Mouse (Mus musculus) embryonic stem cell, embryonic (primary cell): Measurements from ENCODE around the gene Lrrc15.

Experiments
- CTCF ChIA-PET, 4 experiments: fragments of 300-600 bp in 2 of 4; fragments of 350-600 bp in 2 of 4; sonication (Branson Sonifier 250); formaldehyde crosslinking; loops; one replicate each; lab custom pipeline; 2022; ENCODE audit warnings: inconsistent platforms in 2 of 4; lab: Charles Lee
- POLR2A ChIA-PET, 4 experiments: fragments of 300-600 bp in 2 of 4; fragments of 350-600 bp in 2 of 4; sonication (Branson Sonifier 250); formaldehyde crosslinking; loops; one replicate each; lab custom pipeline; 2022; ENCODE audit warnings: antibody characterized with exemption in 4 of 4, inconsistent platforms in 1 of 4; lab: Charles Lee

Gene Lrrc15

DNA sequence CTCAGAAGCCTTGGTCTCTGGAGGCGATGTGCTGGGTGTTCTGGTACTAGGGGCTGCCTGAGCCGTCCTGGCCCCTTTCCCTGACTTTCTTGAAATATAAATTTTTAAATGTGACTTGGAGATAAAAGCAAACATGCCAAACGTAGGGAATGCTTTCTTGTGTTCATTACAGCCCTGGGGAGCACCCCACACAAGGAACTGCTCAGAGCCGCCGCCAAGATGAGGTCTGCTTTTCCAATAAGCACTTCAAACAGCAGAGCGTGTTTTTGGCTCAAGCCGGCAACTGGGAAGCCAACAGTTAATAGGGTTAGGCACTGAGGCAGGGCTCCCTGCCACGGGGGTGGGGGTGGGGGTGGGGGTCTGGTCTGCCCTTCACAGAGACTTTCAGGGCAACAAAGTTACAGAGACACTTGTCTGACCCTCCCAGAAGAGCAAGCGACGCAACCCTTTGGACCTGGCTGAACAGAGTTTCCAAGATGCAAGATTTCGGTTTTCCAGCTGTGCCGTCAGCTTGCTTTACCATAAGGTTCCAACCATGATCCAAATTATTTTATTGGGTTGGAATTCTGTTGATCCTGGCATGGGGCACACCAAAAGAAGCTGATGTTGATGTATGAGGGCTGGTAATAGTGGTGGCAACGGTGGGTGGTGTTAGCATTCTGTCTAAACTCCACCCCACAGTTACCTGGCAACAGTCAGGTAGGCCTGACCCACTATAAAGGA lies 51.0 kb downstream of the Lrrc15 start:
- POLR2A ChIA-PET, result interaction anchor here in 2 of 4 experiments (0.6 to 1.3 kb wide), 5 partner anchors 51 to 629 kb away, joined by 3 read pairs; no protein-coding TSS in a partner anchor
- CTCF ChIA-PET, result no interaction called here

- POLR2A ChIA-PET, result no interaction called here
- CTCF ChIA-PET, result interaction anchor here in 1 of 4 experiments (0.6 kb wide), 2 partner anchors 20 to 45 kb away, joined by 3 to 5 read pairs; no protein-coding TSS in a partner anchor
These were observed 55.7 kb downstream of the Lrrc15 start for GRCm38 (mm10) chr16:30227352-30227751.

GRCm38 (mm10) chr16:30221161-30221782 lies 61.8 kb downstream of the Lrrc15 start:
- POLR2A ChIA-PET, result interaction anchor here in 1 of 4 experiments (0.7 to 0.9 kb wide), 3 partner anchors 62 to 139 kb away, joined by 3 to 5 read pairs (median 3); no protein-coding TSS in a partner anchor
- CTCF ChIA-PET, result interaction anchor here in 3 of 4 experiments (0.5 to 0.9 kb wide), 3 partner anchors 155 to 592 kb away, joined by 3 to 5 read pairs (median 4); no protein-coding TSS in a partner anchor
